Mouse (Mus musculus): Measurements from ENCODE around the gene Klk7. TPM values are rescaled to one million over a fixed set of nuclear protein-coding genes. Genes with fewer than 3 reads are reported as not detected.

Klk7 gene
- polyA plus RNA-seq, 1 experiment from 2014 or later, result not detected

GRCm38 (mm10) chr7:43799876-43800275 lies 11.2 kb upstream of the Klk7 start:
- no peak overlapping the region for H3K27ac ChIP-seq (replicated peaks; ENCODE audit: low read depth, low read length)
- ATAC-seq (ENCODE audit: insufficient number of reproducible peaks, low FRiP score, low TSS enrichment, low read depth), result no peak
- no peaks in the 10 kb centered on the region for H3K9me3 ChIP-seq (ENCODE audit: control insufficient read depth, low read length)
- H3K9ac ChIP-seq (ENCODE audit: low read length), result no peak overlapping the region
- no peak for DNase-seq (ENCODE audit: low spot score)
- no peak overlapping the region for H3K4me2 ChIP-seq (ENCODE audit: low read depth, severe bottlenecking)
- H3K36me3 ChIP-seq (ENCODE audit: control insufficient read depth, insufficient read depth, low read length), result no peaks in the 10 kb centered on the region
- H3K4me3 ChIP-seq (ENCODE audit: low read depth, low read length), result no peak overlapping the region
- no peaks in the 10 kb centered on the region for H3K4me1 ChIP-seq (ENCODE audit: control insufficient read depth, insufficient read depth, low read length)
- peaks cover 16% of the 10 kb centered on the region for H3K27me3 ChIP-seq (ENCODE audit: control insufficient read depth, insufficient read depth, low read length)
- 70% methylated on average over 7 of the region's 7 CpGs for WGBS

GRCm38 (mm10) chr7:43815211-43815610 lies 4.1 kb downstream of the Klk7 start:
- no peak for DNase-seq (ENCODE audit: low spot score)
- no peak for ATAC-seq (ENCODE audit: insufficient number of reproducible peaks, low FRiP score, low TSS enrichment, low read depth)
- no peaks in the 10 kb centered on the region for H3K9me3 ChIP-seq (ENCODE audit: control insufficient read depth, low read length)
- no peak overlapping the region for H3K4me2 ChIP-seq (ENCODE audit: low read depth, severe bottlenecking)
- H3K4me3 ChIP-seq (ENCODE audit: low read depth, low read length), result no peak overlapping the region
- H3K27me3 ChIP-seq (ENCODE audit: control insufficient read depth, insufficient read depth, low read length), result no peaks in the 10 kb centered on the region
- no peak overlapping the region for H3K9ac ChIP-seq (ENCODE audit: low read length)
- WGBS, result 83% methylated on average over 7 of the region's 7 CpGs
- no peaks in the 10 kb centered on the region for H3K4me1 ChIP-seq (ENCODE audit: control insufficient read depth, insufficient read depth, low read length)
- H3K27ac ChIP-seq (replicated peaks; ENCODE audit: low read depth, low read length), result no peak overlapping the region
- no peaks in the 10 kb centered on the region for H3K36me3 ChIP-seq (ENCODE audit: control insufficient read depth, insufficient read depth, low read length)

DNA sequence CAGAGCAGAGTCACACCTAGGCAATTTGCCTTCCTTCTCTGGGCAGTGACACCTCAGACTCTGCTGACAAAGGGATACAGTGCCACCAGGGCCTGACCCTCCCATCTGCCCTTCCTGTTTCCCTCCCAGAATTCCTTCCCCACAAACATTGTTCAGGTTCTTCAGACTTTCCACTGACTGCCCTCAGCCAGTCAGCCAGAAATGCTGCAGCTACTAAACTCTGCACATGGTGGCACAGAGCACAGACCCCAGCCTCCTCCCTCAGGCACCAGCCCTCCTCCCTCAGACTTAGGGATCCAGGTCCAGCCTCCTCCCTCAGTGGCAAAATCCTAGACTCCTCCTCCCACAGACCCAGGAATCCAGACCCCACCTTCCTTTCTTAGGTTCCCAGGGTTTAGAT lies 5.7 kb downstream of the Klk7 start:
- Histone ChIP-seq H3K4me1 (ENCODE audit: control insufficient read depth, insufficient read depth, low read length) (no peaks in the 10 kb centered on the region), H3K4me3 (ENCODE audit: low read depth, low read length) (no peak overlapping the region), H3K27ac (replicated peaks; ENCODE audit: low read depth, low read length) (no peak overlapping the region), H3K36me3 (ENCODE audit: control insufficient read depth, insufficient read depth, low read length) (no peaks in the 10 kb centered on the region), H3K9ac (ENCODE audit: low read length) (no peak overlapping the region), H3K27me3 (ENCODE audit: control insufficient read depth, insufficient read depth, low read length) (no peaks in the 10 kb centered on the region), H3K4me2 (ENCODE audit: low read depth, severe bottlenecking) (no peak overlapping the region), H3K9me3 (ENCODE audit: control insufficient read depth, low read length) (no peaks in the 10 kb centered on the region)
- no peak for DNase-seq (ENCODE audit: low spot score)
- ATAC-seq (ENCODE audit: insufficient number of reproducible peaks, low FRiP score, low TSS enrichment, low read depth), result no peak

DNA sequence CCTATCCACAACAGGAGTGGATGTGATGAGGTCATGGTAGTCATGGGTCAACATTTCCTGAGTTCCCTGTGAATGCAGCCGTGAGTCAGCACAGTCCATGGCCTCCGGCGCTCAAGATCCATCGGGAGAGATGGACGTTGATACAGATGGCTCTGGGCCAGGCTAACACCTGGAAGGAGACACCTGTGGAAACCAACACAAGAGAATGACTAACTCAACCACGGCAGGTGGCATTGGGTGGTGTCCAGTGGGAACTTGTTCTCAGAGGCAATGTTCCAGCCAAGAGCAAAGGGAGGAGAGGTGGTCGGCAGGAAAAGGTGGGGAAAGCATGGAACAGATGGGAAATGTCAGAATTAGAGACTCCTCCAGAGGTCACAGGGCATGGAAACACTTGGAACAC lies 10.5 kb downstream of the Klk7 start:
- Histone ChIP-seq H3K27me3 (ENCODE audit: control insufficient read depth, insufficient read depth, low read length) (no peaks in the 10 kb centered on the region), H3K9ac (ENCODE audit: low read length) (no peak overlapping the region), H3K27ac (replicated peaks; ENCODE audit: low read depth, low read length) (no peak overlapping the region), H3K4me3 (ENCODE audit: low read depth, low read length) (no peak overlapping the region), H3K4me2 (ENCODE audit: low read depth, severe bottlenecking) (no peak overlapping the region), H3K36me3 (ENCODE audit: control insufficient read depth, insufficient read depth, low read length) (no peaks in the 10 kb centered on the region), H3K4me1 (ENCODE audit: control insufficient read depth, insufficient read depth, low read length) (no peaks in the 10 kb centered on the region), H3K9me3 (ENCODE audit: control insufficient read depth, low read length) (no peaks in the 10 kb centered on the region)
- ATAC-seq (ENCODE audit: insufficient number of reproducible peaks, low FRiP score, low TSS enrichment, low read depth) (no peak), DNase-seq (ENCODE audit: low spot score) (no peak)
- 89% methylated on average over 7 of the region's 7 CpGs for WGBS

- Histone ChIP-seq H3K9me3 (ENCODE audit: control insufficient read depth, low read length) (no peaks in the 10 kb centered on the region), H3K36me3 (ENCODE audit: control insufficient read depth, insufficient read depth, low read length) (no peaks in the 10 kb centered on the region), H3K4me3 (ENCODE audit: low read depth, low read length) (no peak within 1 kb of the TSS), H3K9ac (ENCODE audit: low read length) (no peak within 1 kb of the TSS), H3K27me3 (ENCODE audit: control insufficient read depth, insufficient read depth, low read length) (no peaks in the 10 kb centered on the region), H3K27ac (replicated peaks; ENCODE audit: low read depth, low read length) (no peak within 1 kb of the TSS), H3K4me1 (ENCODE audit: control insufficient read depth, insufficient read depth, low read length) (no peaks in the 10 kb centered on the region), H3K4me2 (ENCODE audit: low read depth, severe bottlenecking) (no peak within 1 kb of the TSS)
- no peak for DNase-seq (ENCODE audit: low spot score)
- no peak for ATAC-seq (ENCODE audit: insufficient number of reproducible peaks, low FRiP score, low TSS enrichment, low read depth)
- WGBS, result 89% methylated on average over 10 of the region's 10 CpGs
Measured at GRCm38 (mm10) chr7:43824199-43824598, 13.1 kb downstream of the Klk7 start, which contains the start of gene Klk6. Gene Klk6 (plus strand): TSS chr7:43824499.

- 80% methylated on average over 5 of the region's 5 CpGs for WGBS
- H3K4me2 ChIP-seq (ENCODE audit: low read depth, severe bottlenecking), result no peak overlapping the region
- H3K27ac ChIP-seq (replicated peaks; ENCODE audit: low read depth, low read length), result no peak overlapping the region
- ATAC-seq (ENCODE audit: insufficient number of reproducible peaks, low FRiP score, low TSS enrichment, low read depth) (no peak), DNase-seq (ENCODE audit: low spot score) (no peak)
- no peak overlapping the region for H3K9ac ChIP-seq (ENCODE audit: low read length)
- H3K36me3 ChIP-seq (ENCODE audit: control insufficient read depth, insufficient read depth, low read length), result no peaks in the 10 kb centered on the region
- no peaks in the 10 kb centered on the region for H3K9me3 ChIP-seq (ENCODE audit: control insufficient read depth, low read length)
- H3K4me1 ChIP-seq (ENCODE audit: control insufficient read depth, insufficient read depth, low read length), result no peaks in the 10 kb centered on the region
- H3K27me3 ChIP-seq (ENCODE audit: control insufficient read depth, insufficient read depth, low read length), result no peaks in the 10 kb centered on the region
- H3K4me3 ChIP-seq (ENCODE audit: low read depth, low read length), result no peak overlapping the region
Measured at GRCm38 (mm10) chr7:43826056-43826455, 15.0 kb downstream of the Klk7 start.

DNA sequence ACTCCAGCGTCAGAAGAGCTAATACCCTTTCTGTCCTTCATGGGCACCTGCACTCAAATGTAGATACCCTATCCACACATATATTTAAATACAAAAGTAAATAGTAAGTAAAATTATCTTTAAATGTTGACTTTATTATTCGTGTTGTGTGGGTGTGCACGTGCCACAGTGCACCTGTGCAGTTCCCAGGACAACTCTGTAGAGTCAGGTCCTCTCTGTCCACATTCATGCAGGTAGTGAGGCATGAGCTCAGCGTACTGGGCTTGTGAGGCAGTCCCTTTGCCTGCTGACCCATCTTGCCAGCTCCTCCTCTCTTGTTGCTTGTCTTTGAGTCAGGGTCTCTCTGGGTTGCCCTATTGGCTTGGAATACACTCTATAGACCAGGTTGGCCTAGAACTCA lies 16.6 kb downstream of the Klk7 start:
- WGBS, result 80% methylated on average over 4 of the region's 4 CpGs

DNA sequence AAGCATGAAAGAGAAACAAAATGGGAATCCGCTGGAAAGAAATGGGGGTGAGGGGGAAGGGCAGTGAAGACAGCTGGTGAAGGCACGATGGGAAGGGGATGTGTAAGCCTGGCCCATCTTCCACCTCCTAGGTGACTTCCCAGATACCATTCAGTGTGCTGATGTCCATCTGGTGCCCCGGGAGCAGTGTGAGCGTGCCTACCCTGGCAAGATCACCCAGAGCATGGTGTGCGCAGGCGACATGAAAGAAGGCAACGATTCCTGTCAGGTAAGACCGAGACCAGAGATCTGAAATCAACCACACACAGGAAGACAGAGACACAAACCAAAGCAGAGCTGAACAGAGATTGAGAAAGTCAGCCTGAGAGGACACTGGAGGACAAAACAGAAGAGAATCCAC lies 17.9 kb downstream of the Klk7 start:
- ATAC-seq (ENCODE audit: insufficient number of reproducible peaks, low FRiP score, low TSS enrichment, low read depth), result no peak
- no peak overlapping the region for H3K4me3 ChIP-seq (ENCODE audit: low read depth, low read length)
- H3K4me2 ChIP-seq (ENCODE audit: low read depth, severe bottlenecking), result no peak overlapping the region
- 94% methylated on average over 8 of the region's 8 CpGs for WGBS
- no peak overlapping the region for H3K27ac ChIP-seq (replicated peaks; ENCODE audit: low read depth, low read length)
- H3K36me3 ChIP-seq (ENCODE audit: control insufficient read depth, insufficient read depth, low read length), result no peaks in the 10 kb centered on the region
- H3K9ac ChIP-seq (ENCODE audit: low read length), result no peak overlapping the region
- DNase-seq (ENCODE audit: low spot score), result no peak
- no peaks in the 10 kb centered on the region for H3K4me1 ChIP-seq (ENCODE audit: control insufficient read depth, insufficient read depth, low read length)
- H3K9me3 ChIP-seq (ENCODE audit: control insufficient read depth, low read length), result no peaks in the 10 kb centered on the region
- no peaks in the 10 kb centered on the region for H3K27me3 ChIP-seq (ENCODE audit: control insufficient read depth, insufficient read depth, low read length)

More for the DNA sequence above, 16.6 kb downstream of the Klk7 start:
- ATAC-seq (ENCODE audit: insufficient number of reproducible peaks, low FRiP score, low TSS enrichment, low read depth), result no peak
- no peaks in the 10 kb centered on the region for H3K4me1 ChIP-seq (ENCODE audit: control insufficient read depth, insufficient read depth, low read length)
- no peaks in the 10 kb centered on the region for H3K9me3 ChIP-seq (ENCODE audit: control insufficient read depth, low read length)
- no peak overlapping the region for H3K27ac ChIP-seq (replicated peaks; ENCODE audit: low read depth, low read length)
- no peaks in the 10 kb centered on the region for H3K27me3 ChIP-seq (ENCODE audit: control insufficient read depth, insufficient read depth, low read length)
- H3K36me3 ChIP-seq (ENCODE audit: control insufficient read depth, insufficient read depth, low read length), result no peaks in the 10 kb centered on the region
- H3K4me2 ChIP-seq (ENCODE audit: low read depth, severe bottlenecking), result no peak overlapping the region
- H3K9ac ChIP-seq (ENCODE audit: low read length), result no peak overlapping the region
- H3K4me3 ChIP-seq (ENCODE audit: low read depth, low read length), result no peak overlapping the region
- no peak for DNase-seq (ENCODE audit: low spot score)

GRCm38 (mm10) chr7:43841701-43842100 lies 30.6 kb downstream of the Klk7 start, which contains the start of gene Klk5:
Gene Klk5 (plus strand): TSS chr7:43841971.
- H3K36me3 ChIP-seq (ENCODE audit: control insufficient read depth, insufficient read depth, low read length), result no peaks in the 10 kb centered on the region
- WGBS, result 64% methylated on average over 2 of the region's 3 CpGs
- no peaks in the 10 kb centered on the region for H3K27me3 ChIP-seq (ENCODE audit: control insufficient read depth, insufficient read depth, low read length)
- ATAC-seq (ENCODE audit: insufficient number of reproducible peaks, low FRiP score, low TSS enrichment, low read depth) (no peak), DNase-seq (ENCODE audit: low spot score) (no peak)
- no peak within 1 kb of the TSS for H3K4me2 ChIP-seq (ENCODE audit: low read depth, severe bottlenecking)
- H3K27ac ChIP-seq (replicated peaks; ENCODE audit: low read depth, low read length), result no peak within 1 kb of the TSS
- no peak within 1 kb of the TSS for H3K9ac ChIP-seq (ENCODE audit: low read length)
- H3K9me3 ChIP-seq (ENCODE audit: control insufficient read depth, low read length), result no peaks in the 10 kb centered on the region
- H3K4me1 ChIP-seq (ENCODE audit: control insufficient read depth, insufficient read depth, low read length), result no peaks in the 10 kb centered on the region
- H3K4me3 ChIP-seq (ENCODE audit: low read depth, low read length), result no peak within 1 kb of the TSS
